In the genomic region with DNA sequence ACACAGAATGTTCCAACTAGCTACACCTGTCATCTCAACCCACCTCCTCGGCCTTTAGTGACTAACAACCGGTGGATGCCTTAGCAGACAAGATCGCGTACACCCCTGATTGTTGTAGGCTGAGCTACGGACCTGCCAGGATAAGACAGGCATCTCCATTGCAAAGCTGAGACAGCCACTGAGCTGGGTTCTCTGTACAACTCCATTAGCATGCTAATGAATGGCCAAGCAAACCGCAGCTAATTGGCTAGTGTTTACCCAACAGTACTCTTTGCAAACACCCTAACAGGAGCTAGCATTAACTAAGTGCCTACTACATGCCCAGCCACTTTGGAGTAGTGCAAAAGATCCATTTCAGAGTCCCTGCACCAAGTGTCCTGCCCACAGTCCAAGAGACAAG, we compare ENCODE assay signal across 15 mouse cellular contexts. TPM values are rescaled to one million over a fixed set of nuclear protein-coding genes. Genes with fewer than 3 reads are reported as not detected.
DNase-seq lines count a peak whose midpoint lies in the region; ATAC-seq and TF ChIP-seq lines count a peak whose summit lies in the region.
"Had no signal": no experiment of that assay in that cellular context is flagged by ENCODE, and none has a peak within 500 bp of the region (broad histone marks: within the 10 kb centered on the region; RNA-seq: fewer than 3 reads in every experiment).

No protein-coding gene starts in this region.

- H3K36me3 ChIP-seq in forebrain, embryonic 12.5 days (replicated peaks): no peaks in the 10 kb centered on the region
- no peaks in the 10 kb centered on the region for H3K36me3 ChIP-seq in forebrain, embryonic 16.5 days (ENCODE audit: control insufficient read depth, insufficient read depth)
- H3K36me3 ChIP-seq in forebrain, embryonic 14.5 days (ENCODE audit: control insufficient read depth, insufficient read depth, low read length): no peaks in the 10 kb centered on the region
- no peaks in the 10 kb centered on the region for H3K36me3 ChIP-seq in forebrain, postnatal 0 days (ENCODE audit: insufficient read depth)
- H3K36me3 ChIP-seq: embryonic facial prominence, embryonic 10.5 days; embryonic facial prominence, embryonic 12.5 days had no signal

- 45% methylated on average over 6 of the region's 6 CpGs for WGBS in forebrain, embryonic 12.5 days
- WGBS in forebrain, embryonic 16.5 days: 23% methylated on average over 6 of the region's 6 CpGs
- 21% methylated on average over 6 of the region's 6 CpGs for WGBS in forebrain, embryonic 14.5 days
- 29% methylated on average over 6 of the region's 6 CpGs for WGBS in forebrain, postnatal 0 days

- no peak for TF ChIP-seq CTCF in forebrain, postnatal 0 days (IDR thresholded peaks at IDR 0.05; ENCODE audit: low read depth)

- no peak overlapping the region for H3K4me3 ChIP-seq in forebrain, embryonic 12.5 days (replicated peaks)
- H3K4me3 ChIP-seq in forebrain, embryonic 16.5 days (replicated peaks; ENCODE audit: low read length): no peak overlapping the region
- H3K4me3 ChIP-seq in forebrain, embryonic 14.5 days (ENCODE audit: low read depth, low read length): no peak overlapping the region
- no peak overlapping the region for H3K4me3 ChIP-seq in forebrain, postnatal 0 days (ENCODE audit: low read depth, low read length)
- H3K4me3 ChIP-seq: embryonic facial prominence, embryonic 10.5 days; embryonic facial prominence, embryonic 12.5 days had no signal

- peak; percentile 51; the same call in 1 of the 2 replicates for ATAC-seq in forebrain, embryonic 12.5 days (ENCODE audit: low FRiP score)
- no peak for ATAC-seq in forebrain, embryonic 16.5 days
- peak; percentile 66; the same call in 1 of the 2 replicates for ATAC-seq in forebrain, embryonic 14.5 days
- ATAC-seq in forebrain, postnatal 0 days: no peak

- H3K9me3 ChIP-seq in forebrain, embryonic 12.5 days: no peaks in the 10 kb centered on the region
- no peaks in the 10 kb centered on the region for H3K9me3 ChIP-seq in forebrain, embryonic 16.5 days (ENCODE audit: control insufficient read depth, low read length)
- H3K9me3 ChIP-seq in forebrain, embryonic 14.5 days (replicated peaks; ENCODE audit: control insufficient read depth, low read length): no peaks in the 10 kb centered on the region
- no peaks in the 10 kb centered on the region for H3K9me3 ChIP-seq in forebrain, postnatal 0 days (ENCODE audit: low read length)
- H3K9me3 ChIP-seq: embryonic facial prominence, embryonic 10.5 days; embryonic facial prominence, embryonic 12.5 days had no signal

- H3K4me1 ChIP-seq in forebrain, embryonic 12.5 days: no peaks in the 10 kb centered on the region
- H3K4me1 ChIP-seq in forebrain, embryonic 16.5 days (replicated peaks; ENCODE audit: control insufficient read depth, insufficient read depth, low read length): no peaks in the 10 kb centered on the region
- H3K4me1 ChIP-seq in forebrain, embryonic 14.5 days (ENCODE audit: control insufficient read depth, insufficient read depth, low read length): no peaks in the 10 kb centered on the region; the same call in 1 of the 2 replicates
- H3K4me1 ChIP-seq in forebrain, postnatal 0 days (ENCODE audit: insufficient read depth): no peaks in the 10 kb centered on the region
- H3K4me1 ChIP-seq: embryonic facial prominence, embryonic 12.5 days had no signal

- H3K27ac ChIP-seq in forebrain, embryonic 12.5 days: no peak overlapping the region
- no peak overlapping the region for H3K27ac ChIP-seq in forebrain, embryonic 16.5 days (ENCODE audit: low read length)
- H3K27ac ChIP-seq in forebrain, embryonic 14.5 days (ENCODE audit: low read depth, low read length): no peak overlapping the region
- H3K27ac ChIP-seq in forebrain, postnatal 0 days (ENCODE audit: low read depth, low read length): no peak overlapping the region
- H3K27ac ChIP-seq: embryonic facial prominence, embryonic 10.5 days; embryonic facial prominence, embryonic 12.5 days had no signal

- H3K9ac ChIP-seq in forebrain, embryonic 12.5 days: no peak overlapping the region
- no peak overlapping the region for H3K9ac ChIP-seq in forebrain, embryonic 16.5 days (replicated peaks; ENCODE audit: low read depth, low read length)
- no peak overlapping the region for H3K9ac ChIP-seq in forebrain, embryonic 14.5 days (ENCODE audit: low read length)
- no peak overlapping the region for H3K9ac ChIP-seq in forebrain, postnatal 0 days
- H3K9ac ChIP-seq: embryonic facial prominence, embryonic 12.5 days had no signal

- H3K4me2 ChIP-seq in forebrain, embryonic 12.5 days: no peak overlapping the region
- no peak overlapping the region for H3K4me2 ChIP-seq in forebrain, embryonic 16.5 days (ENCODE audit: low read length)
- no peak overlapping the region for H3K4me2 ChIP-seq in forebrain, embryonic 14.5 days (ENCODE audit: low read length)
- no peak overlapping the region for H3K4me2 ChIP-seq in forebrain, postnatal 0 days (ENCODE audit: low read depth)
- H3K4me2 ChIP-seq: embryonic facial prominence, embryonic 12.5 days had no signal

- peak; percentile 56 for DNase-seq in forebrain, embryonic 14.5 days (ENCODE audit: low spot score)
- DNase-seq in forebrain, postnatal 0 days: no peak
- no peak for DNase-seq in spleen, postnatal 4 days (ENCODE audit: low spot score in 2 of 2)
- DNase-seq: adrenal gland, adult 2 months; adrenal gland, postnatal 10 days; adrenal gland, postnatal 25 days; cerebellum, adult 11-12 months; cerebellum, adult 2 months; cerebellum, adult 9-10 months; cerebellum, postnatal 10 days; cerebellum, postnatal 25 days had no signal

- peaks cover 29% of the 10 kb centered on the region for H3K27me3 ChIP-seq in forebrain, embryonic 12.5 days
- peaks cover 2% of the 10 kb centered on the region; the same call in 1 of the 2 replicates for H3K27me3 ChIP-seq in forebrain, embryonic 16.5 days (replicated peaks; ENCODE audit: control insufficient read depth, insufficient read depth, low read length)
- no peaks in the 10 kb centered on the region for H3K27me3 ChIP-seq in forebrain, embryonic 14.5 days (replicated peaks; ENCODE audit: control insufficient read depth, insufficient read depth, low read length)
- H3K27me3 ChIP-seq in forebrain, postnatal 0 days (ENCODE audit: insufficient read depth, low read length): no peaks in the 10 kb centered on the region

RNA-seq across cellular contexts. Expression of a gene that starts 8.3 kb away (rescaled TPM):
- polyA plus RNA-seq in forebrain, embryonic 12.5 days (2016; fragmentation: Nextera tagmentation; extraction: Ambion mirVana): 112 and 122 TPM in 2 replicates
- 16.6 and 35.1 TPM in 2 replicates for polyA plus RNA-seq in forebrain, embryonic 16.5 days (2015; fragmentation: Nextera tagmentation; extraction: Ambion mirVana)
- polyA plus RNA-seq in forebrain, embryonic 14.5 days (2014; fragmentation: Nextera tagmentation; extraction: Ambion mirVana): 19.4 and 23.9 TPM in 2 replicates
- 7.6 and 28.3 TPM in 2 replicates for total RNA-seq in forebrain, postnatal 0 days (2014; rRNA removed)
- 2.5 and 4.9 TPM in 2 replicates for polyA plus RNA-seq in forebrain, postnatal 0 days (2015; fragmentation: Nextera tagmentation; extraction: Ambion mirVana)
- total RNA-seq: adrenal gland, adult 2 months; adrenal gland, postnatal 25 days had no signal

RNA-seq across cellular contexts. Expression of a gene that starts 48.8 kb away (rescaled TPM):
- polyA plus RNA-seq in forebrain, embryonic 12.5 days (2016; fragmentation: Nextera tagmentation; extraction: Ambion mirVana): 41.5 and 44.9 TPM in 2 replicates
- polyA plus RNA-seq in forebrain, embryonic 16.5 days (2015; fragmentation: Nextera tagmentation; extraction: Ambion mirVana): 64.8 and 66.9 TPM in 2 replicates
- 71.7 and 75.2 TPM in 2 replicates for polyA plus RNA-seq in forebrain, embryonic 14.5 days (2014; fragmentation: Nextera tagmentation; extraction: Ambion mirVana)
- total RNA-seq in forebrain, postnatal 0 days (2014; rRNA removed): 44.4 and 50.8 TPM in 2 replicates
- polyA plus RNA-seq in forebrain, postnatal 0 days (2015; fragmentation: Nextera tagmentation; extraction: Ambion mirVana): 62.8 and 66.1 TPM in 2 replicates

Comparison
In these comparisons a context has a peak if more than half of its experiments do, and no peak if none do; other contexts are left out.
1. ATAC-seq: peak in forebrain, embryonic 12.5 days (single experiment) and forebrain, embryonic 14.5 days (single experiment); none in forebrain, embryonic 16.5 days (single experiment) and forebrain, postnatal 0 days (single experiment).